Mouse (Mus musculus): ENCODE results near the gene Fbxw10. TPM values are rescaled to one million over a fixed set of nuclear protein-coding genes. Genes with fewer than 3 reads are reported as not detected.

Gene Fbxw10
- total RNA-seq, 2 experiments from 2014 or later, result 0.96 to 1.2 TPM

DNA sequence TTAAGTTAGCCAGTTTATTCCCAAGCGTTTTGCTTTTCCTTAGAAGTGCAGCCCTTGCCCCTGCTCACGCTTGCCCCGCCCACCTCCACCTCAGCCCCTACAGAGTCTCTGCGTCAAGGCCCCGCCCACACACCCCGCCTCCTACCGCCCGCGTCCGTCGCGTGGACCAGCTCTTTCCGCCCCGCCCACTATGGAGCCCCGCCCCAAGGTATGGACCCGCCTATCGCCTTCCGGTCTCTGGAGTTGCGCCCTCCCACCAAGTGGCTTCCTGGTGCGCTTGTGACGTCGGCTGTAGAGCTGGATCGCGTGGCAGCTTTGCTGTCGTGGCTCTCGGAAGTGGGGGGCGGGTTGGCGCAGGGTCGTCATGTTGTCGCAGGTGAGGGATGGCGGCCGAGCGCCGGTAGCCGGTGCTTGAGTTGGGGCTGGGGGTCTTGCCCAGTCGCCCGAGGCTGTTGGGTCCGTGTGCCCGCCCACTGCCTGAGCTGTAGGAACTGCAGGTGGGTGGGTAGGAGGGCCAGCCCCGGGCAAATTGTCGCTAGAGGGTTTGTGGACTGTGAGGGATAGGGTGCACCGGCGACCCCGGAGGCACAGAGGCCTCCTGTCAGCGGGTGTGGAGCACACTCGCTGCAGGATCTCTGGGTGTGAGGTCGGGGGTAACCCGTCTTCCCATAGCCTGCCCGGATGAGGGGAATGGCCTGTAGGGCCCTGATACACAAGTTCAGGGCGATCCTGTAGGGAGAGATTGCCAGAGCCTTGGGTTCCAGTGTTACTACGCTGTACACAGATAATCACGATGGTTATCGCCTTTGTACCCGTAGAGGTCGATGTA is 32.6 kb downstream of the Fbxw10 start, which contains the start of gene Tvp23b:
Tvp23b (plus strand) TSS at position 236 of the 829 bp plus-strand sequence.
- peak; percentile 95 to 98 for DNase-seq (ENCODE audit: extremely low spot score in 1 of 2, low spot score in 2 of 2)
- intact Hi-C loops (cut with DNase I), result no loop called here
- peak within 1 kb of the TSS; percentile 73 for H3K4me3 ChIP-seq
- H3K27ac ChIP-seq, result peak within 1 kb of the TSS; percentile 87
- TF ChIP-seq CTCF (IDR thresholded peaks at IDR 0.05), result no peak; the same call in 1 of the 2 replicates

GRCm38 (mm10) chr11:62883407-62883806 is 36.5 kb downstream of the Fbxw10 start:
- intact Hi-C loops (cut with DNase I), result no loop called here
- no peak for DNase-seq (ENCODE audit: extremely low spot score in 1 of 2, low spot score in 2 of 2)
- Histone ChIP-seq H3K27ac (no peak overlapping the region), H3K4me3 (no peak overlapping the region)
- TF ChIP-seq CTCF (IDR thresholded peaks at IDR 0.05), result no peak

- TF ChIP-seq CTCF (IDR thresholded peaks at IDR 0.05), result no peak
- no peak for DNase-seq (ENCODE audit: extremely low spot score in 1 of 2, low spot score in 2 of 2)
- Histone ChIP-seq H3K27ac (no peak overlapping the region), H3K4me3 (no peak overlapping the region)
- intact Hi-C loops (cut with DNase I), result no loop called here
Measured at GRCm38 (mm10) chr11:62885323-62885722, 38.5 kb downstream of the Fbxw10 start.

DNA sequence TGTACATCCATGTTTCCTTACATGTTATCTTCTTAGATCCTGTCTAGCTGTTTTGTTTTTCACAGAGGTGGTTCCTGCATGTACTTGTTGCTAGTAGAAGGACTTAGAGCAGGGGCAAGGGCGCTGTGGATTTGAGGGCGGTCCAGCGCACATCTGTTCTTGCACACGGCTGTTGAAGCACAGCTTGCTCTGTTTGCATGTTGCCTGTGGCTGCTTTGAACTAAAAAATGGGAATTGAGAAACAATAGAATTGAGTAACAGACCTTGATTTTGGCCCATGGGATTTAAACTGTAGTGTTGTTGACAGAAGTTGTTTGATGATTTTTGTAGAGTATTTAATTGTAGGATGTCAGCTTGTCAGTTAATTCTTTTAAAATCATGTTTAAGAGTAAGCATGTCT is 43.9 kb downstream of the Fbxw10 start:
- no peak for TF ChIP-seq CTCF (IDR thresholded peaks at IDR 0.05)
- intact Hi-C loops (cut with DNase I), result no loop called here

GRCm38 (mm10) chr11:62891763-62892162 is 44.9 kb downstream of the Fbxw10 start:
- intact Hi-C loops (cut with DNase I), result no loop called here
- no peak for TF ChIP-seq CTCF (IDR thresholded peaks at IDR 0.05)
- Histone ChIP-seq H3K4me3 (no peak overlapping the region), H3K27ac (no peak overlapping the region)
- no peak for DNase-seq (ENCODE audit: extremely low spot score in 1 of 2, low spot score in 2 of 2)

More for the DNA sequence above, 43.9 kb downstream of the Fbxw10 start:
- Histone ChIP-seq H3K27ac (no peak overlapping the region), H3K4me3 (no peak overlapping the region)
- no peak for DNase-seq (ENCODE audit: extremely low spot score in 1 of 2, low spot score in 2 of 2)

DNA sequence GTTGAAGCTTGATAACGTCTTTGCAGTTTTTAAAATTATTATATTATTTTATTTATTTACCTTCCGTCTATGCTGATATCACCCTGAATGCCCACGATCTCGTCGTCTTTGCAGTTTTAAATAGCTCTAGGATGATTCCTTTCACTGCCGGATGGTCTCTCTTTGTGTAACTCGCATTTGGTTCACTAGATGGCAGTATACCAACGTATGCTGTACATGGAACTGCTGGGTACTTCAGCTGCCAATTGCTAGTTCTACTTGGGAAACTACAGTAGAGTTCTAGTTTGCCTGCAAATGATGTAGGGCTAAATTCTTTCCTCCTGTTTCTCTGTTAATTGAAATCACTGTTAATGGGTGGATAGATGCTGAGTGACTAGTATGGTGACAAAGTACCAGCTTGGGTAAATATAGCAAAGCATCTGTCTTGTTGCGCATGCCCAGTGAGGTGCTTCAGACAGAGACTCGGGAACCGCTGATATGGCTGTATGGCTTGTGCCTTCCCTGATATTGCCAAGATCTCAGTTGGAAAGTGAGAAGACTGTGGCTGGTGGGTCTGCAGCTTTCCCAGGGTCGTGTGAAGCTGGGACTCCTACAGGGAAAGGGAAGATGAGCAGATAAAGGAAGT is 54.9 kb downstream of the Fbxw10 start:
- H3K27ac ChIP-seq, result no peak overlapping the region
- no peak overlapping the region for H3K4me3 ChIP-seq
- intact Hi-C loops (cut with DNase I), result loop anchor here (1.0 to 2.0 kb wide), 2 partner anchors 233 to 271 kb away; no protein-coding TSS in a partner anchor
- TF ChIP-seq CTCF (IDR thresholded peaks at IDR 0.05), result peak; percentile 91
- peak; percentile 55 to 63 for DNase-seq (ENCODE audit: extremely low spot score in 1 of 2, low spot score in 2 of 2)

- intact Hi-C loops (cut with DNase I), result loop anchor here (2.0 kb wide), 1 partner anchor 269 kb away; no protein-coding TSS in a partner anchor
- TF ChIP-seq CTCF (IDR thresholded peaks at IDR 0.05), result no peak
- no peak for DNase-seq (ENCODE audit: extremely low spot score in 1 of 2, low spot score in 2 of 2)
- no peak overlapping the region for H3K4me3 ChIP-seq
- no peak overlapping the region for H3K27ac ChIP-seq
Measured at GRCm38 (mm10) chr11:62903871-62904495, 57.1 kb downstream of the Fbxw10 start.

GRCm38 (mm10) chr11:62909720-62910306 is 62.9 kb downstream of the Fbxw10 start:
- no peak overlapping the region for H3K27ac ChIP-seq
- no peak for DNase-seq (ENCODE audit: extremely low spot score in 1 of 2, low spot score in 2 of 2)
- H3K4me3 ChIP-seq, result no peak overlapping the region
- TF ChIP-seq CTCF (IDR thresholded peaks at IDR 0.05), result peak; percentile 11
- intact Hi-C loops (cut with DNase I), result no loop called here

GRCm38 (mm10) chr11:62911362-62911761 is 64.5 kb downstream of the Fbxw10 start:
- H3K27ac ChIP-seq, result peak overlapping the region; percentile 4; the same call in 1 of the 2 replicates
- intact Hi-C loops (cut with DNase I), result no loop called here
- DNase-seq (ENCODE audit: extremely low spot score in 1 of 2, low spot score in 2 of 2), result peak in 1 of 2 experiments; percentile 20
- TF ChIP-seq CTCF (IDR thresholded peaks at IDR 0.05), result no peak
- no peak overlapping the region for H3K4me3 ChIP-seq

- Histone ChIP-seq H3K4me3 (no peak overlapping the region), H3K27ac (no peak overlapping the region)
- intact Hi-C loops (cut with DNase I), result no loop called here
- TF ChIP-seq CTCF (IDR thresholded peaks at IDR 0.05), result no peak
- no peak for DNase-seq (ENCODE audit: extremely low spot score in 1 of 2, low spot score in 2 of 2)
Measured at GRCm38 (mm10) chr11:62913141-62913540, 66.3 kb downstream of the Fbxw10 start.

GRCm38 (mm10) chr11:62914532-62914931 is 67.7 kb downstream of the Fbxw10 start:
- intact Hi-C loops (cut with DNase I), result no loop called here
- H3K27ac ChIP-seq, result no peak overlapping the region
- H3K4me3 ChIP-seq, result no peak overlapping the region
- no peak for DNase-seq (ENCODE audit: extremely low spot score in 1 of 2, low spot score in 2 of 2)
- peak; percentile 52 for TF ChIP-seq CTCF (IDR thresholded peaks at IDR 0.05)
